Mouse (Mus musculus): ENCODE measurements around the gene Shank2. TPM values are rescaled to one million over a fixed set of nuclear protein-coding genes. Genes with fewer than 3 reads are reported as not detected.

Gene Shank2
- total and polyA plus RNA-seq, 3 experiments: not detected

DNA sequence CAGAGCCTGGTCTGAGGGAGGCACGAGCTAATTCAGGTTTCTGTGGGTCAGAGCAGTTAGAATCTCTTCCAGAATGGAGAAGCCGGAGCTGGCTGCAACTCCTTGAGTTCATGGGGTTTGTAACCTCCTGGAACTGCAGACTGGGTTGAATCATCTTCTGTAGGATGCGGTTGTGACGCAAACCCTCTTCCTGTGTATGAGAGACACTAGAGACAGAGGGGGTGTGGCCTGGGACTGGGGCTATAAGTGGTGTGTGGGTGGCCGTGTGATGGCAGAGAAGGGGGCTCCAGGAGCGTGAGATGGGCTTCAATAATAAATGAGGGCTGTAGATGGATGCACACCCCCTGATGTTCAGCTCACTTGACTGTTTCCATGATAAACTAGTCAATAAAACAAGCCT, 286.3 kb downstream of the Shank2 start:
- dilution Hi-C loops (cut with MboI; ENCODE audit: extremely low pct_ligation_motif_present, extremely low pct_unique_long_range_greater_than_20kb, low sequenced_read_pairs): no loop called here
- H3K4me3 ChIP-seq (replicated peaks in 1 of 3; ENCODE audit: low read depth in 2 of 3, low read length in 2 of 3, poor library complexity in 1 of 3): no peak overlapping the region

DNA sequence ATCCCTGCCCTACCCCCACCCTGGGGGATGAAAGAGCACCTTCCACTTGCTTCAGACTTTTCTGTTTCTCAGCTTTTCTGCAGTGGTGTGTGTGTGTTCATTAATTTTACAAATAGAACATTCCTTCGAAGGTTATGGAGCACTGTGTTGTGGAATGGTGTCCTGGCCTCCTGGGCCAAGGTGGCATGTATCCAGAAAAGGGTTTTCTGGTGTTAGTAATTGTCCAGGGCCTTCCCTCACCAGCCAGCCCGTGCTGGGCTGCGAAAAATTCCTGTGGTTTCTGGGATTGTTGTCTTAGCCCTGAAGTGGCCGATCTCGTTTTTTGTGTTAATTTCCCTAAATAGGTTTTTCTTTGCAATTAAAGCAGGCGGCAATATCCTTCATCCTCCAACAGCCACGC, 289.8 kb downstream of the Shank2 start:
- H3K36me3 ChIP-seq (replicated peaks in 1 of 2; ENCODE audit: control insufficient read depth in 1 of 2, insufficient read depth in 1 of 2, low read length in 1 of 2): no peaks in the 10 kb centered on the region
- no peaks in the 10 kb centered on the region for H3K9me3 ChIP-seq (replicated peaks; ENCODE audit: low read length)
- in situ Hi-C loops (cut with MboI; ENCODE audit: low pct_ligation_motif_present, low pct_unique_long_range_greater_than_20kb, low sequenced_read_pairs) (no loop called here), dilution Hi-C loops (cut with MboI; ENCODE audit: extremely low pct_ligation_motif_present, extremely low pct_unique_long_range_greater_than_20kb, low sequenced_read_pairs) (no loop called here)
- no peak for TF ChIP-seq MAX (IDR thresholded peaks at IDR 0.05; ENCODE audit: low read length)
- TF ChIP-seq RCOR1 (conservative IDR thresholded peaks at IDR 0.05; ENCODE audit: low read depth, low read length): no peak
- no peak for TF ChIP-seq JUND (conservative IDR thresholded peaks at IDR 0.05; ENCODE audit: low read depth, low read length)
- TF ChIP-seq E2F4 (IDR thresholded peaks at IDR 0.05; ENCODE audit: insufficient replicate concordance, low read depth, low read length): no peak
- no peak for TF ChIP-seq HCFC1 (IDR thresholded peaks at IDR 0.05; ENCODE audit: low read depth, low read length)
- no peak for TF ChIP-seq BHLHE40 (IDR thresholded peaks at IDR 0.05; ENCODE audit: low read depth, low read length)
- no peak for TF ChIP-seq ZNF384 (IDR thresholded peaks at IDR 0.05; ENCODE audit: low read depth, low read length)
- TF ChIP-seq EP300 (IDR thresholded peaks at IDR 0.05; ENCODE audit: low read length): no peak
- TF ChIP-seq ZC3H11A (IDR thresholded peaks at IDR 0.05; ENCODE audit: low read depth, low read length): no peak
- no peak for TF ChIP-seq GABPA (IDR thresholded peaks at IDR 0.05; ENCODE audit: insufficient replicate concordance, low read depth, low read length)
- no peak for TF ChIP-seq USF2 (conservative IDR thresholded peaks at IDR 0.05; ENCODE audit: low read depth, low read length)
- no peak for TF ChIP-seq SIN3A (IDR thresholded peaks at IDR 0.05; ENCODE audit: low read length)
- TF ChIP-seq CHD1 (IDR thresholded peaks at IDR 0.05; ENCODE audit: low read depth, low read length): no peak
- TF ChIP-seq CTCF (conservative IDR thresholded peaks at IDR 0.05 in 1 of 2, IDR thresholded peaks at IDR 0.05 in 1 of 2; ENCODE audit: low read depth in 2 of 2, low read length in 2 of 2): no peak
- no peak for TF ChIP-seq KAT2A (IDR thresholded peaks at IDR 0.05; ENCODE audit: insufficient replicate concordance, low read length)
- no peak for TF ChIP-seq NRF1 (IDR thresholded peaks at IDR 0.05; ENCODE audit: low read depth, low read length)
- DNase-seq (ENCODE audit: extremely low read depth): no peak
- no peaks in the 10 kb centered on the region for H3K79me2 ChIP-seq (replicated peaks; ENCODE audit: control insufficient read depth, extremely low read depth, insufficient read depth, poor library complexity, severe bottlenecking)
- H3K27me3 ChIP-seq (replicated peaks): peaks cover 71% of the 10 kb centered on the region
- no peak overlapping the region for H3K4me2 ChIP-seq (ENCODE audit: insufficient read depth, low read depth, poor library complexity, severe bottlenecking)
- H3K9ac ChIP-seq (ENCODE audit: insufficient read depth, low read depth): no peak overlapping the region
- H3K4me3 ChIP-seq (replicated peaks in 1 of 3; ENCODE audit: low read depth in 2 of 3, low read length in 2 of 3, poor library complexity in 1 of 3): no peak overlapping the region
- H3K27ac ChIP-seq (ENCODE audit: insufficient read depth, low read depth): no peak overlapping the region
- H3K4me1 ChIP-seq (ENCODE audit: control insufficient read depth in 1 of 2, insufficient read depth in 2 of 2): no peaks in the 10 kb centered on the region

More for the DNA sequence above, 286.3 kb downstream of the Shank2 start:
- Histone ChIP-seq H3K4me1 (ENCODE audit: control insufficient read depth in 1 of 2, insufficient read depth in 2 of 2) (no peaks in the 10 kb centered on the region), H3K36me3 (replicated peaks in 1 of 2; ENCODE audit: control insufficient read depth in 1 of 2, insufficient read depth in 1 of 2, low read length in 1 of 2) (no peaks in the 10 kb centered on the region), H3K9me3 (replicated peaks; ENCODE audit: low read length) (no peaks in the 10 kb centered on the region), H3K9ac (ENCODE audit: insufficient read depth, low read depth) (no peak overlapping the region), H3K27ac (ENCODE audit: insufficient read depth, low read depth) (no peak overlapping the region), H3K4me2 (ENCODE audit: insufficient read depth, low read depth, poor library complexity, severe bottlenecking) (no peak overlapping the region), H3K27me3 (replicated peaks) (peaks cover 78% of the 10 kb centered on the region), H3K79me2 (replicated peaks; ENCODE audit: control insufficient read depth, extremely low read depth, insufficient read depth, poor library complexity, severe bottlenecking) (no peaks in the 10 kb centered on the region)
- DNase-seq (ENCODE audit: extremely low read depth): no peak
- TF ChIP-seq ETS1 (conservative IDR thresholded peaks at IDR 0.05; ENCODE audit: low read depth, low read length) (no peak), CHD1 (IDR thresholded peaks at IDR 0.05; ENCODE audit: low read depth, low read length) (no peak), NELFE (IDR thresholded peaks at IDR 0.05; ENCODE audit: low read depth, low read length) (no peak), JUND (conservative IDR thresholded peaks at IDR 0.05; ENCODE audit: low read depth, low read length) (no peak), JUN (IDR thresholded peaks at IDR 0.05; ENCODE audit: insufficient read depth, low read depth, low read length) (no peak), ZKSCAN1 (IDR thresholded peaks at IDR 0.05; ENCODE audit: borderline replicate concordance, low read depth, low read length) (no peak), TCF12 (IDR thresholded peaks at IDR 0.05; ENCODE audit: low read depth, low read length) (no peak), MXI1 (IDR thresholded peaks at IDR 0.05; ENCODE audit: low read depth, low read length) (no peak), PAX5 (IDR thresholded peaks at IDR 0.05; ENCODE audit: low read length) (no peak), POLR2A (IDR thresholded peaks at IDR 0.05; ENCODE audit: low read depth, low read length) (no peak), MYC (IDR thresholded peaks at IDR 0.05; ENCODE audit: low read depth, low read length) (no peak), TBP (conservative IDR thresholded peaks at IDR 0.05; ENCODE audit: low read depth, low read length) (no peak), HCFC1 (IDR thresholded peaks at IDR 0.05; ENCODE audit: low read depth, low read length) (no peak), BHLHE40 (IDR thresholded peaks at IDR 0.05; ENCODE audit: low read depth, low read length) (no peak), USF2 (conservative IDR thresholded peaks at IDR 0.05; ENCODE audit: low read depth, low read length) (no peak), ZNF384 (IDR thresholded peaks at IDR 0.05; ENCODE audit: low read depth, low read length) (no peak), KAT2A (IDR thresholded peaks at IDR 0.05; ENCODE audit: insufficient replicate concordance, low read length) (no peak)
- in situ Hi-C loops (cut with MboI; ENCODE audit: low pct_ligation_motif_present, low pct_unique_long_range_greater_than_20kb, low sequenced_read_pairs): no loop called here
